Mouse (Mus musculus) liver, embryonic 14.5 days (tissue): ENCODE measurements at regions not wholly inside any gene's neighbourhood (a gene's known extent, or its start where the extent isn't known, plus 50 kb on each side); places are given as distances from the start of the nearest gene placed in this dataset.

Source experiments
- ATAC-seq: fragments of 200-750 bp; cut with Nextera tagmentation; 2 replicates; pipeline ENCODE4 v1.8.0; 2017; ENCODE audit warnings: moderate number of reproducible peaks, mild to moderate bottlenecking, moderate library complexity; ENCODE audit not compliant: insufficient read depth
- DNase-seq, 3 experiments: peaks; one replicate each; pipeline ENCODE4 v3.0.0-alpha.2; 2012 to 2013; ENCODE audit warnings: low read depth in 3 of 3, low spot score in 3 of 3
- H3K27ac ChIP-seq: fragments of 300-500 bp; sonication (generic); 2 replicates; pipeline ENCODE4 v1.5.1; 2014; ENCODE audit warnings: moderate library complexity, mild to moderate bottlenecking, control low read depth, inconsistent platforms
- H3K27me3 ChIP-seq: fragments of 300-500 bp; sonication (generic); 2 replicates; pipeline ENCODE4 v1.6.1; 2014; ENCODE audit warnings: mild to moderate bottlenecking, low read length, moderate library complexity; ENCODE audit not compliant: control insufficient read depth, insufficient read depth
- H3K36me3 ChIP-seq: fragments of 300-500 bp; sonication (generic); replicated peaks from 2 replicates; pipeline ENCODE4 v1.6.1; 2014; ENCODE audit warnings: low read depth; ENCODE audit not compliant: control insufficient read depth, insufficient read depth
- H3K4me1 ChIP-seq, 2 experiments: fragments of 200-500 bp in 1 of 2; fragments of 300-500 bp in 1 of 2; sonication (generic) in 1 of 2; replicated peaks; 2 replicates each; pipeline ENCODE4 v1.6.1; 2012 to 2014; ENCODE audit warnings: antibody characterized with exemption in 1 of 2, inconsistent platforms in 1 of 2, low read length in 1 of 2; ENCODE audit not compliant: control insufficient read depth in 2 of 2, insufficient read depth in 2 of 2
- H3K4me2 ChIP-seq: fragments of 300-500 bp; sonication (generic); 2 replicates; pipeline ENCODE4 v1.6.1; 2014; ENCODE audit warnings: low read depth, mild to moderate bottlenecking, control low read depth, moderate library complexity
- H3K4me3 ChIP-seq, 2 experiments: fragments of 200-500 bp in 1 of 2; fragments of 300-500 bp in 1 of 2; sonication (generic) in 1 of 2; 2 replicates each; pipeline ENCODE4 v1.5.1; 2012 to 2014; ENCODE audit warnings: low read depth in 2 of 2, low read length in 2 of 2, mild to moderate bottlenecking in 2 of 2, control low read depth in 1 of 2, inconsistent platforms in 1 of 2, moderate library complexity in 1 of 2; ENCODE audit not compliant: insufficient read depth in 1 of 2
- H3K9ac ChIP-seq: fragments of 300-500 bp; sonication (generic); replicated peaks from 2 replicates; pipeline ENCODE4 v1.6.1; 2014; ENCODE audit warnings: mild to moderate bottlenecking, control low read depth, moderate library complexity
- H3K9me3 ChIP-seq: fragments of 300-500 bp; sonication (generic); 2 replicates; pipeline ENCODE4 v1.6.1; 2016; ENCODE audit warnings: low read length, mixed read lengths; ENCODE audit not compliant: control insufficient read depth
- CTCF ChIP-seq: IDR thresholded peaks from 2 replicates; pipeline ENCODE4 v1.5.1; 2016; ENCODE audit warnings: antibody characterized with exemption, low read depth, control low read depth
- EP300 ChIP-seq: IDR thresholded peaks from 2 replicates; pipeline ENCODE4 v1.6.1; 2016; ENCODE audit warnings: antibody characterized with exemption, low read depth
- WGBS: fragments of 180-500 bp; shearing (Covaris S2); extraction: QIAGEN DNeasy Blood & Tissue Kit; methylation state at CpG from one replicate; pipeline ENCODE4 v1.1.7; 2014; ENCODE audit not compliant: insufficient replicate concordance; 5-methylcytosine and 5-hydroxymethylcytosine counted together

- no peak for DNase-seq
- H3K36me3 ChIP-seq: no peaks in the 10 kb centered on the region
- H3K9ac ChIP-seq: no peak overlapping the region
- H3K9me3 ChIP-seq: no peaks in the 10 kb centered on the region
- 0 out of 2 replicates have a peak, but pooled peaks have one; percentile 3 for ATAC-seq
- H3K4me3 ChIP-seq: no peak overlapping the region
- H3K27me3 ChIP-seq: no peaks in the 10 kb centered on the region
- TF ChIP-seq CTCF (no peak), EP300 (no peak)
- 31% methylated on average over 3 of the region's 3 CpGs for WGBS
- no peak overlapping the region for H3K4me2 ChIP-seq
- peaks cover 5 to 29% of the 10 kb centered on the region in 2 experiments for H3K4me1 ChIP-seq
- H3K27ac ChIP-seq: no peak overlapping the region
Measured at GRCm38 (mm10) chr1:35927049-35927415, 141.2 kb upstream of the Hs6st1 start.

GRCm38 (mm10) chr1:35930351-35930750 is 137.8 kb upstream of the Hs6st1 start:
- H3K9me3 ChIP-seq: no peaks in the 10 kb centered on the region
- no peaks in the 10 kb centered on the region for H3K36me3 ChIP-seq
- ATAC-seq (no peak), DNase-seq (no peak)
- H3K4me1 ChIP-seq: peaks cover 5 to 22% of the 10 kb centered on the region in 2 experiments
- no peak overlapping the region for H3K4me3 ChIP-seq
- TF ChIP-seq EP300: no peak
- TF ChIP-seq CTCF: no peak
- WGBS: 40% methylated on average over 3 of the region's 3 CpGs
- H3K27ac ChIP-seq: no peak overlapping the region
- no peaks in the 10 kb centered on the region for H3K27me3 ChIP-seq
- no peak overlapping the region for H3K9ac ChIP-seq
- no peak overlapping the region for H3K4me2 ChIP-seq

- Histone ChIP-seq H3K9me3 (no peaks in the 10 kb centered on the region), H3K4me3 (no peak overlapping the region), H3K9ac (no peak overlapping the region), H3K27me3 (no peaks in the 10 kb centered on the region), H3K4me1 (peaks cover 0 to 15% of the 10 kb centered on the region in 2 experiments; a peak in 2 of 4 replicates), H3K27ac (no peak overlapping the region), H3K36me3 (no peaks in the 10 kb centered on the region), H3K4me2 (no peak overlapping the region)
- ATAC-seq (no peak), DNase-seq (no peak)
- WGBS: 62% methylated on average over 7 of the region's 7 CpGs
- TF ChIP-seq CTCF (no peak), EP300 (no peak)
Measured at GRCm38 (mm10) chr1:35931056-35931455, 137.1 kb upstream of the Hs6st1 start.

GRCm38 (mm10) chr1:35933511-35933910 is 134.7 kb upstream of the Hs6st1 start:
- Histone ChIP-seq H3K9ac (no peak overlapping the region), H3K9me3 (no peaks in the 10 kb centered on the region), H3K27me3 (no peaks in the 10 kb centered on the region), H3K36me3 (no peaks in the 10 kb centered on the region), H3K4me3 (no peak overlapping the region), H3K4me1 (peaks cover 0 to 4% of the 10 kb centered on the region in 2 experiments; a peak in 2 of 4 replicates), H3K4me2 (no peak overlapping the region), H3K27ac (no peak overlapping the region)
- no peak for DNase-seq
- no peak for ATAC-seq
- WGBS: 67% methylated on average over 7 of the region's 7 CpGs
- TF ChIP-seq EP300 (no peak), CTCF (no peak)

- whole genome bisulfite sequencing: 28% methylated on average over 7 of the region's 7 CpGs
- DNase-seq (no peak), ATAC-seq (no peak)
- H3K9me3 ChIP-seq: no peaks in the 10 kb centered on the region
- no peak overlapping the region for H3K27ac ChIP-seq
- no peak for TF ChIP-seq EP300
- TF ChIP-seq CTCF: no peak
- no peak overlapping the region for H3K9ac ChIP-seq
- no peaks in the 10 kb centered on the region for H3K27me3 ChIP-seq
- peaks cover 0 to 4% of the 10 kb centered on the region in 2 experiments; a peak in 2 of 4 replicates for H3K4me1 ChIP-seq
- H3K4me3 ChIP-seq: no peak overlapping the region
- H3K36me3 ChIP-seq: no peaks in the 10 kb centered on the region
- H3K4me2 ChIP-seq: no peak overlapping the region
Measured at GRCm38 (mm10) chr1:35935099-35935651, 133.0 kb upstream of the Hs6st1 start.
